9 mouse cellular contexts compared by ENCODE assay signal in genomic region chr11:114477365-114477764, GRCm38 (mm10).
A peak's percentile ranks its signal among the peaks of the same experiment; 100 is the strongest.
DNase-seq lines count a peak whose midpoint lies in the region; ATAC-seq and TF ChIP-seq lines count a peak whose summit lies in the region.
"Had no signal": no experiment of that assay in that cellular context is flagged by ENCODE, and none has a peak within 500 bp of the region (broad histone marks: within the 10 kb centered on the region; RNA-seq: fewer than 3 reads in every experiment).

No protein-coding gene starts in this region.

- TF ChIP-seq RAD21 in CH12.LX (IDR thresholded peaks at IDR 0.05; ENCODE audit: low read depth, low read length) = peak; percentile 26

- H3K9me3 ChIP-seq in kidney, postnatal 0 days (replicated peaks; ENCODE audit: low read length) = no peaks in the 10 kb centered on the region
- H3K9me3 ChIP-seq in CH12.LX (replicated peaks; ENCODE audit: low read length) = no peaks in the 10 kb centered on the region

- no peak for ATAC-seq in kidney, postnatal 0 days (replicated peaks; ENCODE audit: low FRiP score, low read depth)
- ATAC-seq: hindbrain, embryonic 16.5 days had no signal

- no peaks in the 10 kb centered on the region for H3K36me3 ChIP-seq in kidney, postnatal 0 days (ENCODE audit: insufficient read depth, low read length)
- no peaks in the 10 kb centered on the region for H3K36me3 ChIP-seq in CH12.LX (replicated peaks in 1 of 2; ENCODE audit: control insufficient read depth in 1 of 2, insufficient read depth in 1 of 2, low read length in 1 of 2)

- no peak for TF ChIP-seq POLR2A in CH12.LX (IDR thresholded peaks at IDR 0.05; ENCODE audit: low read depth, low read length)

- DNase-seq in kidney, postnatal 0 days (ENCODE audit: low spot score) = no peak
- no peak for DNase-seq in kidney, adult 11 months
- DNase-seq in A20 (ENCODE audit: low read depth, low spot score) (peak; percentile 47), CH12.LX (ENCODE audit: extremely low read depth) (peak; percentile 36)
- peak; percentile 23 for DNase-seq in embryo, embryonic 9.5 days (ENCODE audit: extremely low spot score)
- no peak for DNase-seq in ovary, postnatal 36 days (ENCODE audit: low spot score)
- DNase-seq in layer of hippocampus, adult 9-11 months = no peak
- no peak for DNase-seq in layer of hippocampus, adult 11-12 months (ENCODE audit: low spot score)

- peak; percentile 58 for TF ChIP-seq CTCF in kidney, postnatal 0 days (IDR thresholded peaks at IDR 0.05; ENCODE audit: low read depth)
- peak; percentile 53 to 54 for TF ChIP-seq CTCF in CH12.LX (conservative IDR thresholded peaks at IDR 0.05 in 1 of 2, IDR thresholded peaks at IDR 0.05 in 1 of 2; ENCODE audit: low read depth in 2 of 2, low read length in 2 of 2)

- in situ Hi-C loops in CH12.LX (cut with MboI; ENCODE audit: low pct_ligation_motif_present, low pct_unique_long_range_greater_than_20kb, low sequenced_read_pairs) = no loop called here

- no peaks in the 10 kb centered on the region for H3K79me2 ChIP-seq in CH12.LX (replicated peaks; ENCODE audit: control insufficient read depth, extremely low read depth, insufficient read depth, poor library complexity, severe bottlenecking)

- no peak overlapping the region for H3K27ac ChIP-seq in kidney, postnatal 0 days
- no peak overlapping the region for H3K27ac ChIP-seq in CH12.LX (ENCODE audit: insufficient read depth, low read depth)

- H3K4me1 ChIP-seq in kidney, postnatal 0 days (replicated peaks; ENCODE audit: insufficient read depth, low read length) = 0 out of 2 replicates have a peak, but pooled peaks cover 6% of the 10 kb centered on the region
- no peaks in the 10 kb centered on the region; a peak in 1 of 4 replicates for H3K4me1 ChIP-seq in CH12.LX (ENCODE audit: control insufficient read depth in 1 of 2, insufficient read depth in 2 of 2)

- no peak for TF ChIP-seq EP300 in CH12.LX (IDR thresholded peaks at IDR 0.05; ENCODE audit: low read length)

- H3K9ac ChIP-seq in kidney, postnatal 0 days (ENCODE audit: low read depth, low read length) = no peak overlapping the region
- H3K9ac ChIP-seq in CH12.LX (ENCODE audit: insufficient read depth, low read depth) = no peak overlapping the region

- 64% methylated on average over 3 of the region's 3 CpGs for WGBS in kidney, postnatal 0 days

- H3K27me3 ChIP-seq in kidney, postnatal 0 days (ENCODE audit: insufficient read depth, low read length) = 0 out of 2 replicates have a peak, but pooled peaks cover 3% of the 10 kb centered on the region
- peaks cover 80% of the 10 kb centered on the region for H3K27me3 ChIP-seq in CH12.LX (replicated peaks)

- no peak overlapping the region for H3K4me2 ChIP-seq in kidney, postnatal 0 days (ENCODE audit: low read length)
- no peak overlapping the region for H3K4me2 ChIP-seq in CH12.LX (ENCODE audit: insufficient read depth, low read depth, poor library complexity, severe bottlenecking)

- dilution Hi-C loops in CH12.LX (cut with MboI; ENCODE audit: extremely low pct_ligation_motif_present, extremely low pct_unique_long_range_greater_than_20kb, low sequenced_read_pairs) = no loop called here

- H3K4me3 ChIP-seq in kidney, postnatal 0 days (replicated peaks; ENCODE audit: low read depth, low read length) = no peak overlapping the region
- H3K4me3 ChIP-seq in CH12.LX (replicated peaks in 1 of 3; ENCODE audit: low read depth in 2 of 3, low read length in 2 of 3, poor library complexity in 1 of 3) = no peak overlapping the region

TF ChIP-seq in CH12.LX, 34 proteins besides CTCF, POLR2A, EP300 and RAD21:
- TF ChIP-seq MXI1 (IDR thresholded peaks at IDR 0.05; ENCODE audit: low read depth, low read length) (no peak), IRF4 (IDR thresholded peaks at IDR 0.05; ENCODE audit: low read depth, low read length) (no peak), SMC3 (IDR thresholded peaks at IDR 0.05; ENCODE audit: low read depth, low read length) (peak; percentile 43)

Comparison
In these comparisons a context has a peak if more than half of its experiments do, and no peak if none do; other contexts are left out.
1. DNase-seq: peak in A20 (single experiment), CH12.LX (single experiment) and embryo, embryonic 9.5 days (single experiment); none in kidney, postnatal 0 days (single experiment), kidney, adult 11 months (single experiment), ovary, postnatal 36 days (single experiment), layer of hippocampus, adult 9-11 months (single experiment) and layer of hippocampus, adult 11-12 months (single experiment).